Mouse (Mus musculus) lung, adult 2 months (tissue): ENCODE measurements around the gene Cyyr1.

Experiments used
- CTCF ChIP-seq: fragments of 200-500 bp; IDR thresholded peaks from 2 replicates; pipeline ENCODE4 v1.5.1; 2011; ENCODE audit warnings: mild to moderate bottlenecking, low read length, control low read depth; ENCODE audit not compliant: insufficient read depth
- POLR2A ChIP-seq: fragments of 200-500 bp; IDR thresholded peaks from 2 replicates; pipeline ENCODE4 v1.6.1; 2011; ENCODE audit warnings: low read depth, mild to moderate bottlenecking, control low read depth, low read length, borderline replicate concordance; ENCODE audit errors: extremely low read depth

GRCm38 (mm10) chr16:85541023-85541422, 12.2 kb downstream of the Cyyr1 start:
- TF ChIP-seq CTCF, result no peak
- no peak for TF ChIP-seq POLR2A
